Mouse (Mus musculus): ENCODE measurements around the gene Slc7a4. TPM values are rescaled to one million over a fixed set of nuclear protein-coding genes. Genes with fewer than 3 reads are reported as not detected.

Gene Slc7a4
- polyA plus RNA-seq, 1 experiment from 2014 or later = 9.8 TPM

DNA sequence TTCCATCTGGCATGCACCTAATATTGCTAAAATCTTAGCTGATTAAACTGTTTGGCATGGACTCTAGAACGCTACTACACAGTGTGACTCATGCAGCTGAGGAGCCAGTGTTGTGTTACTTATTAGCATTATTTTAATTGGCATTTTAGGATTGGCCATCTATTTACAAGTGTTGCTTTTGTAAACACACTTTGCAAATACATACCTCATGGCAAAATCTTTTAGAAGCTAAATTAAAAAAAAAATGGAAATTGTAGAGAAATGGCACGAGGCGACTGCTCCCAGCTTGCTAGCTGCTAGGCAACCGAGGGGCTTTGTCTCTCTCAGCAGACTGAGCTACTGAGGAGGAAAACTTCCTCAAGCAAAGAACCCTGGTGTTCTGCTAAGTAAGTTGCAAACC is 21.9 kb upstream of the Slc7a4 start:
- no peak for ATAC-seq (ENCODE audit: extremely low read depth, insufficient number of reproducible peaks, low FRiP score, low TSS enrichment)
- Histone ChIP-seq H3K9ac (no peak overlapping the region), H3K4me1 (0 out of 2 replicates have a peak, but pooled peaks cover 3% of the 10 kb centered on the region), H3K27me3 (replicated peaks) (no peaks in the 10 kb centered on the region), H3K27ac (replicated peaks) (no peak overlapping the region), H3K4me2 (no peak overlapping the region), H3K9me3 (no peaks in the 10 kb centered on the region), H3K4me3 (no peak overlapping the region), H3K36me3 (no peaks in the 10 kb centered on the region)
- WGBS = 64% methylated on average over 4 of the region's 4 CpGs

DNA sequence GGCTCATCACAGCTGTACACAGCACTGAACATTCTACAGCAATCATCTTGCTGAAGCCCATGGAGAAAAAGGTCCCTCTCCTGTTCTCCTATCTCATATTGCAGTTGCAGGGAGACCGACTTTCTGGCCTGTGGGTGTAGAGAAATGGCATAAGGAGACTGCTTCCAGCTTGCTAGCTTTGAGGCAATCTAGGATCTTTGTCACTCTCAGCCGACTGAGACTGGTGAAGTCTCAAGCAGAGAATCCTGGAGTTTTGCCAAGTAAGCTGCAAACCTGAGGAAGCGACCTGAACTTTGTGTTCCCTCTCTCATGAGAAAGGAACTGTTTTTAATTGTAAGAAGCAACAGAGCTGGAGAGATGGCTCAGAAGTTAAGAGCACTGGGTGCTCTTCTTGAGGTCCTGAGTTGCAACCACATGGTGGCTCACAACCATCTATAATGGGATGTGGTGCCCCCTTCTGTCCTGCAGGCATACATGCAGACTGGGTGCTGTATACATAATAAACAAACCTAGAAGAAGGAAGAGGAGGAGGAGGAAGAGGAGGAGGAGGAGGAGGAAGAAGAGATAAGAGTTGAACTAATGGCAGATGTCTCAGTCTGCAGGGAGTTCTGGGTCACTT is 18.0 kb upstream of the Slc7a4 start:
- Histone ChIP-seq H3K27me3 (replicated peaks) (no peaks in the 10 kb centered on the region), H3K4me1 (0 out of 2 replicates have a peak, but pooled peaks cover 3% of the 10 kb centered on the region), H3K27ac (replicated peaks) (no peak overlapping the region), H3K4me3 (no peak overlapping the region), H3K9ac (no peak overlapping the region), H3K36me3 (no peaks in the 10 kb centered on the region), H3K9me3 (no peaks in the 10 kb centered on the region), H3K4me2 (no peak overlapping the region)
- no peak for ATAC-seq (ENCODE audit: extremely low read depth, insufficient number of reproducible peaks, low FRiP score, low TSS enrichment)
- 42% methylated on average over 3 of the region's 3 CpGs for WGBS

DNA sequence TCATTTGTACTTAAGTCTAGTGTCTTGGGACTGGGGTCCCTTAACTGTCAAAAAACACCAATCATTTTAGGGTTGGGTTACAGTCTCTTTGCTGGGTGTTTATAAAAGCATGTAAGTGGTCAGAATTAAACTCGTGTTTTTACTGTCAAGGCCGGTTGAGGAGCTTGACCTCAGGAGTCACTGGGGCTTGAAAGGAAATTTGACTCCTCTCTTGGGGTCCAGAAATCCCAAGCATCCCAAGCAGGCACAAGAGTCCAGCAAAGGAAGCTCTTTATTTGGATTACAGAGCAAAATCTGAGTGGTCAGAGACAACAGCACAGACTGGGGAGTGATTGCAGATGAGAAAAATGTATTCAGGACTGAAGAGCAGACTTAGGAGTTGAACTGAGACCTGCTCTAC is 7.7 kb upstream of the Slc7a4 start:
- 15% methylated on average over 2 of the region's 2 CpGs for WGBS
- H3K27ac ChIP-seq (replicated peaks) = no peak overlapping the region
- ATAC-seq (ENCODE audit: extremely low read depth, insufficient number of reproducible peaks, low FRiP score, low TSS enrichment) = no peak

DNA sequence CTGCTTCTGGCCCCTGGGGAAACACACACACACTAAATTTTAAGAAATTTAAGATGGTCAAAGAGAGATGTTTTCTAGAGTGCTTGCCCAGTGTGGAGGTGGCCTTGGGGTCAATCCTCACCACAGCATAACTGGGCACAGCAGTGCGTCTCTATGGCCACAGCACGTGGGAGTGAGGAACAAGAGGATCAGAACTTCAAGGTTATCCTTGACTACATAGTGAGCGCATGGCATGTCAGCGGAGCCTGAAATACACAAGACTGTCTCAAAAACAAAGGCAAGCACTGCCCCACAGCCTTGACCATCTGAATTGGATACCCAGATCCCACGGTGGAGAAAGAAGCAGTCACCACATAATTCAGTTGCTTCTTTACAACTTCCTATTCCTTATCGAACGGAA is 1.5 kb upstream of the Slc7a4 start:
- no peak overlapping the region for H3K4me3 ChIP-seq
- H3K4me1 ChIP-seq = no peaks in the 10 kb centered on the region
- no peaks in the 10 kb centered on the region for H3K36me3 ChIP-seq
- no peak overlapping the region for H3K4me2 ChIP-seq
- no peak overlapping the region for H3K9ac ChIP-seq
- WGBS = 82% methylated on average over 7 of the region's 7 CpGs
- no peaks in the 10 kb centered on the region; the same call in 1 of the 2 replicates for H3K27me3 ChIP-seq (replicated peaks)
- H3K9me3 ChIP-seq = no peaks in the 10 kb centered on the region
- no peak overlapping the region for H3K27ac ChIP-seq (replicated peaks)
- no peak for ATAC-seq (ENCODE audit: extremely low read depth, insufficient number of reproducible peaks, low FRiP score, low TSS enrichment)

More for the DNA sequence above, 7.7 kb upstream of the Slc7a4 start:
- Histone ChIP-seq H3K4me2 (no peak overlapping the region), H3K9ac (no peak overlapping the region), H3K4me1 (no peaks in the 10 kb centered on the region), H3K27me3 (replicated peaks) (no peaks in the 10 kb centered on the region), H3K9me3 (no peaks in the 10 kb centered on the region), H3K36me3 (no peaks in the 10 kb centered on the region), H3K4me3 (no peak overlapping the region)

DNA sequence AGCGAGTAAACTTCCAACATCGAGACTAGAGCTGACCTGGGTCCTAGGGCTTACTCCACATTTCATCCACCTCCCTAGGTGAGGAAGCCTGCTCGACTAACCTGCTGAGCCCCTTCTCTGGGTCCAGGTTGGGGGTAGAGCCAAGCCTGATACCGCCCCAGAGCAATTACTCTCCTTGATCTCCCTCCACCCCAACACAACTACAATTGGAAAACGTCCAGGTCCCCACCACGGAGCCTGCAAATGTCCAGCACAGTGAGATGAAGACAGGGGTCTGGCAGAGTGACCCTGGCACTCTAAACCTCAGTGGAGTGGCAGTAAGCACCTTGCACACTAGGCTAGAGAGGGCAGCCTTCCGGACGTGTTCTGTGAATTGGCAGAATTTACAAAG is 6.2 kb downstream of the Slc7a4 start:
- peak overlapping the region; percentile 67 for H3K4me3 ChIP-seq
- no peak for ATAC-seq (ENCODE audit: extremely low read depth, insufficient number of reproducible peaks, low FRiP score, low TSS enrichment)
- H3K27me3 ChIP-seq (replicated peaks) = peaks cover 69% of the 10 kb centered on the region
- H3K9me3 ChIP-seq = no peaks in the 10 kb centered on the region
- no peaks in the 10 kb centered on the region for H3K36me3 ChIP-seq
- H3K9ac ChIP-seq = peak overlapping the region; percentile 81
- WGBS = 17% methylated on average over 8 of the region's 8 CpGs
- H3K27ac ChIP-seq (replicated peaks) = no peak overlapping the region
- H3K4me2 ChIP-seq = peak overlapping the region; percentile 91
- H3K4me1 ChIP-seq = peaks cover 15% of the 10 kb centered on the region

DNA sequence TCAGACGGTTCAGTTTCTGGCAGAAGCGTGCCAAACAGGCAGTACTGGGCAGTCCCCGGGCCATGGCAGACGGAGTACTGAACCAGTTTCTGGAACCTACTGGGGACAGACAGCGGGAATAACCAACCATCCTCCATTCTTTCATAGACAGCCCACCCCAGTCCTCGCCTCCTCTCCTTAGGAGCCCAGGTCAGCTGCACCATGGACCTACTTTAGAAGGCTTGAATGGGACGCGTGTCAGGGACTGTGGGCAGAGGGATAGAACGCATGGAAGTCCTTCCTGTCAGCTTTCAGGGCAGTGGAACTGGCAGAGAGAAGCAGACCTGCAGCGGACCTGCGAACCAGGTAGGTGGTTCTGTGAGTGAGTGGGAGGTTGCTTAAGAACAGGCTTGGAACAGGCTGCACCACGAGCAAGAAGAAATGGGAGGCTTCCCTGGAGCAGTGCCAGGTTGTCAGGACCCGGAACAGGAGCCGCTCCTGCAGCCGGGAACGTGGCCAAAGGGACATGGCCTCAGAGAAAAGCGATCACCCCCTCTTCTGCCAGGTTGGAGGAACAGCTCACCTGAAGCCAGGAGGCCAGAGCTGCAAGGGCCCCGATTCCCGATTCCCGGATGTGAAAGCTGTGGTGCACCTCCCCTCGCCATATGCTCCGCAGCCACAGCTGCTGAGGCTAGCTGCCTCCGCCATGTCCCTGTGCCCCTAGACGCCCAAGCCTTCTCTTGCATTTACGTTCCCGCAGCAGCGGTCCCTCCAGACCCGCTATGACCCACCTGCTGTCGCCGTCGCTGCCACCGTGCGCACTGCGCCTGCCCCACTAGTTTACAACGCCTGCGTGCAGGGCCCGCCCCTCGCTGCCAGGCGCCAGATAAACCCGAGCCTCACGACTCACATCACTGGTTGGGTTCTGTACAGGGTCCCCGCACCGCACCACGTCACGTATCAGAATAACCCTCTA is 6.9 kb downstream of the Slc7a4 start:
- Histone ChIP-seq H3K27ac (replicated peaks) (no peak overlapping the region), H3K4me2 (peak overlapping the region; percentile 91), H3K27me3 (replicated peaks) (peaks cover 75% of the 10 kb centered on the region), H3K9ac (peak overlapping the region; percentile 81), H3K4me1 (peaks cover 15% of the 10 kb centered on the region), H3K4me3 (peak overlapping the region; percentile 67), H3K9me3 (no peaks in the 10 kb centered on the region), H3K36me3 (no peaks in the 10 kb centered on the region)
- no peak for ATAC-seq (ENCODE audit: extremely low read depth, insufficient number of reproducible peaks, low FRiP score, low TSS enrichment)
- WGBS = 12% methylated on average over 45 of the region's 45 CpGs

DNA sequence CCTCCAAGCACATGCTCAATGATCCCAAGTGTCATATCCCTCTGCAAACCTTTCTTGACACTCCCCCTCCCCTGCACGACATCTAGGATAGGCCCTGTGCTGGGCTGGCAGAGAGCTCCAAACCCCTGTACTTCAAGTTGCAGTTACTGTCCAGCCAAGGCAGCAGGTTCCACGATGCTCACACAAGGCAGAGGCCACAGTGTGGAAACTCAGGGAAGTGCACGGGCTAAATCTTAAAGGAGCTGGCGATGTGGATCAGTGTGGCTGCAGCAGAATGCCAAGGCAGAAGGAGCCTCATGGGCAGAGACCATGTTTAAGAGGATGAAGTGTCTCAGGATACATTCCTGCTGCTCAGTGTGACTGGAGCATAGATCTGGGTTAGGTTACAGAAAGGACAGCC is 16.8 kb downstream of the Slc7a4 start:
- Histone ChIP-seq H3K4me2 (no peak overlapping the region), H3K36me3 (no peaks in the 10 kb centered on the region), H3K4me1 (peaks cover 14% of the 10 kb centered on the region), H3K27me3 (replicated peaks) (peaks cover 41% of the 10 kb centered on the region), H3K9me3 (no peaks in the 10 kb centered on the region), H3K9ac (no peak overlapping the region), H3K27ac (replicated peaks) (no peak overlapping the region), H3K4me3 (no peak overlapping the region)
- no peak for ATAC-seq (ENCODE audit: extremely low read depth, insufficient number of reproducible peaks, low FRiP score, low TSS enrichment)
- WGBS = 23% methylated on average over 4 of the region's 4 CpGs

DNA sequence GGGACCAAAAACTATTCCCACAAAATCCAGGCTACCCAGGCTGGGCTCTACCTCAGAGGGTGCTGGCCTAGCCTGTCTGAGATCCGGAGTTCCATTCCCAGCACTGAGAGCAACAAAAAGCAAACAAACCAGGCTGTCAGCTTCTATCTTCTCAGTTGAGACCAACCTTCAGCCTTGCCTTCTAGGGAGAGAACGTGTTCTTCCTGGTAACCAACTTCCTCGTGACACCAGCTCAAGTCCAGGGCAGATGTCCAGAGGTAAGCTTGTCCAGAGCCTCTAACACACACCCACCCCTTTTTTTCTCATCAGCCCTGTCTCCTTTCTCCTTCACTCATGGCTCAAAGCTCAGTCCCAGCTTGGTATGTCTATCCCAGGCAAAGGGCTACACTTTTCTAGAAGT is 18.2 kb downstream of the Slc7a4 start:
- H3K4me3 ChIP-seq = no peak overlapping the region
- no peak for ATAC-seq (ENCODE audit: extremely low read depth, insufficient number of reproducible peaks, low FRiP score, low TSS enrichment)
- H3K9ac ChIP-seq = no peak overlapping the region
- H3K27me3 ChIP-seq (replicated peaks) = peaks cover 33% of the 10 kb centered on the region
- no peaks in the 10 kb centered on the region for H3K9me3 ChIP-seq
- H3K4me1 ChIP-seq = peaks cover 22% of the 10 kb centered on the region
- H3K27ac ChIP-seq (replicated peaks) = no peak overlapping the region
- H3K36me3 ChIP-seq = no peaks in the 10 kb centered on the region
- 61% methylated on average over 3 of the region's 3 CpGs for WGBS
- no peak overlapping the region for H3K4me2 ChIP-seq

DNA sequence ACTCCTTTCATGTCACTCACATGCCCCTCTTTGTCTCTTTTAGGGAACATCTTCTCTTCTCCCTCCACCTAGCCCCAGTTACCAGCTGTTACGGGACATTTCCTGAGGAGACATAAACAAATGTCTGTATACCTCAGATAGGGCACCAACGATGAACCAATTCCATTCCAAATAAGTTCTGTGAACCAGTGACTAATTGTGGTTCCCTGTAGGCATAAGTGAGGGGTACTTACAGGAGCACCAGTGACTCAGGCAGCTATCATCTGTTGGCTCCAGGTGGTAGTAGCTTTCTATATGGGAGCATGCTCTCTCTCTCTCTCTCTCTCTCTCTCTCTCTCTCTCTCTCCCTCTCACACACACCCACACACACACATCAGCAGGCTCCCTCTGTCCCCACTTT is 18.8 kb downstream of the Slc7a4 start:
- Histone ChIP-seq H3K36me3 (no peaks in the 10 kb centered on the region), H3K4me2 (no peak overlapping the region), H3K4me1 (peaks cover 24% of the 10 kb centered on the region), H3K27me3 (replicated peaks) (peaks cover 33% of the 10 kb centered on the region), H3K9ac (no peak overlapping the region), H3K9me3 (no peaks in the 10 kb centered on the region), H3K4me3 (no peak overlapping the region), H3K27ac (replicated peaks) (no peak overlapping the region)
- WGBS = 64% methylated on average over 2 of the region's 2 CpGs
- ATAC-seq (ENCODE audit: extremely low read depth, insufficient number of reproducible peaks, low FRiP score, low TSS enrichment) = no peak

DNA sequence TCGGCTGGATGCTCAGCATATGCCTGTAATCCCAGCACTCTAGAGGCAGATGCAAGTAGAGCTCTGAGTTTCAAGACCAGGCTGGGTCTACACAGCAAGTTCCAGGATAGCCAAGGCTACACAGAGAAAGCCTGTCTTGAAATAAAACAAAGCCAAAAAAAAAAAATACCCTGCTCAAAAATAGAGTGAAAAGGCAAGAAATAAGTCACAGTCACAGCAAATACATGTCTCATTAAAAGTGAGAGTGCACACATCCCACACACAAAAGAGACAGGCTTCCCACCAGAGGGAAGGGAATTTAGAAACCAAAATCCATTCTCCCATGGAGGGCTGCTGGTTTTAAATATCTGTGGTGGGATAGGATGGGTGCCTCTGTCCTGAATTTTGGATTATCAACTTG is 19.4 kb downstream of the Slc7a4 start:
- peaks cover 30% of the 10 kb centered on the region for H3K4me1 ChIP-seq
- no peak overlapping the region for H3K9ac ChIP-seq
- no peaks in the 10 kb centered on the region for H3K9me3 ChIP-seq
- no peaks in the 10 kb centered on the region for H3K36me3 ChIP-seq
- H3K4me3 ChIP-seq = no peak overlapping the region
- H3K27ac ChIP-seq (replicated peaks) = no peak overlapping the region
- ATAC-seq (ENCODE audit: extremely low read depth, insufficient number of reproducible peaks, low FRiP score, low TSS enrichment) = no peak
- WGBS = 56% methylated on average over 1 of the region's 1 CpGs
- H3K27me3 ChIP-seq (replicated peaks) = peaks cover 33% of the 10 kb centered on the region
- no peak overlapping the region for H3K4me2 ChIP-seq

DNA sequence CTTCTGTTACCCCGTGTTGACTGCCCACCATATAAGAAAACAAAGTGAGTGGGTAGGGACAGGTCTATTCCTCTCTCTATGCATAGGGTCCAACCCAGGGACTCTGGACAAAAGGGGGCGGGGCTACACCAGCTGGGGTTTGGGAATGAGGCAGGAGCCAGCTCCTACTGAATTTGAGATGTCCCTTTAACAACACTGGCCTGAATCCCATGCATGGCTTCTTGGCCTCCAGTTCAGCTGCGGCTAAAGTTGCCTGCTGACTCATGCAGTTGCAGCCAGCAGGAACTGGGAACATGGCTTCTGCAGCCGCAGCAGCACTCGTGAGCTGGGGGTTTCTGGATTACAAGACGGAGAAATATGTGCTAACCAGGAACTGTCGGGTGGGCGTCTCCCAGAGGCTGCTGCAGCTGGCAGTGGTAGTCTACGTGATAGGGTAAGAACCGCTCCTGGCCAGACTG is 21.2 kb downstream of the Slc7a4 start, which contains the start of gene P2rx6:
Gene P2rx6, plus strand, starts transcription at position 135 of the 458 bp plus-strand sequence.
- WGBS = under 1% methylated on average over 10 of the region's 10 CpGs
- peak; percentile 23; the same call in 1 of the 2 replicates for ATAC-seq (ENCODE audit: extremely low read depth, insufficient number of reproducible peaks, low FRiP score, low TSS enrichment)

More for the DNA sequence above, 21.2 kb downstream of the Slc7a4 start, which contains the start of gene P2rx6:
- Histone ChIP-seq H3K4me2 (peak within 1 kb of the TSS; percentile 74), H3K9ac (peak within 1 kb of the TSS; percentile 64), H3K27ac (replicated peaks) (peak within 1 kb of the TSS; percentile 67), H3K4me1 (peaks cover 41% of the 10 kb centered on the region), H3K27me3 (replicated peaks) (peaks cover 20% of the 10 kb centered on the region), H3K4me3 (peak within 1 kb of the TSS; percentile 45), H3K9me3 (no peaks in the 10 kb centered on the region), H3K36me3 (no peaks in the 10 kb centered on the region)

Data from heart, embryonic 13.5 days (tissue).